Mouse (Mus musculus) brain, embryonic 14.5 days (tissue): ENCODE measurements around the gene Ptgs1.

ENCODE experiments used
- CTCF ChIP-seq: fragments of 200-500 bp; IDR thresholded peaks from 2 replicates; pipeline ENCODE4 v1.5.1; 2012; ENCODE audit warnings: inconsistent platforms, mild to moderate bottlenecking, moderate library complexity, borderline replicate concordance; ENCODE audit not compliant: insufficient read depth, insufficient read length; ENCODE audit errors: extremely low read depth
- POLR2A ChIP-seq: fragments of 200-500 bp; IDR thresholded peaks from 2 replicates; pipeline ENCODE4 v1.6.1; 2012; ENCODE audit warnings: mild to moderate bottlenecking, inconsistent platforms, borderline replicate concordance; ENCODE audit not compliant: poor library complexity, insufficient read depth, insufficient read length, severe bottlenecking; ENCODE audit errors: extremely low read depth

- TF ChIP-seq POLR2A (no peak), CTCF (peak; percentile 71; the same call in 1 of the 2 replicates)
Observed at GRCm38 (mm10) chr2:36276454-36276853, 46.2 kb downstream of the Ptgs1 start.
